Mouse (Mus musculus): ENCODE measurements around the gene Rps4x.

DNA sequence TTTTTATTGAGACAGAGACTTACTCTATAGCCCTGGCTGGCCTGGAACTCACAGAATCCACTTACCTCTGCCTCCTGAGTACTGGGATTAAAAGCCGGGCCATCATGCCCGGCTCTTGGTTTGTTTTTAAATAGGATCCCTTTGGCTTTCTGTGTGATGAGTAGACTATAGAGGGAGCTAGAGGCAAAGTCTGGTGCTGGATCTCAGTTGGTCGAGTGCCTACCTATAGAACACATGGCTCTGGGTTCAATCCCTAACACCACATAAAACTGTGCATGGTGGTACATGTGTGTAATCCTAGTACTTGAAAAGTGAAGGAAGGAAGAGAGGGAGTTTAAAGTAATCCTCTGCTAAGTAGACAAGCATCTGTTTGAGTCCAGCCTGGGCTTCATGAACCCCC, 19.1 kb downstream of the Rps4x start:
- TF ChIP-seq CTCF (IDR thresholded peaks at IDR 0.05; ENCODE audit: extremely low read depth, insufficient read length, insufficient replicate concordance, low read depth, low read length) (no peak), POLR2A (IDR thresholded peaks at IDR 0.05; ENCODE audit: low read depth, low read length) (no peak)

All from small intestine, adult 2 months (tissue).